Mouse (Mus musculus): ENCODE measurements around the gene Dcaf4. TPM values are rescaled to one million over a fixed set of nuclear protein-coding genes. Genes with fewer than 3 reads are reported as not detected.

Gene Dcaf4
- polyA plus RNA-seq, 1 experiment, result not detected

GRCm38 (mm10) chr12:83525822-83526544 lies 5.7 kb downstream of the Dcaf4 start:
- no peak for TF ChIP-seq CTCF (IDR thresholded peaks at IDR 0.05; ENCODE audit: insufficient read depth, low read depth, low read length)
- no peak for TF ChIP-seq POLR2A (IDR thresholded peaks at IDR 0.05; ENCODE audit: insufficient read depth, low read depth, low read length)
- Histone ChIP-seq H3K4me3 (ENCODE audit: insufficient read depth, low read depth, low read length) (no peak overlapping the region), H3K4me1 (ENCODE audit: control insufficient read depth, insufficient read depth, low read length) (peaks cover 27% of the 10 kb centered on the region), H3K27ac (ENCODE audit: insufficient read depth, low read depth, low read length) (no peak overlapping the region)
- 76% methylated on average over 18 of the region's 18 CpGs for WGBS

- no peak for TF ChIP-seq CTCF (IDR thresholded peaks at IDR 0.05; ENCODE audit: insufficient read depth, low read depth, low read length)
- no peak for TF ChIP-seq POLR2A (IDR thresholded peaks at IDR 0.05; ENCODE audit: insufficient read depth, low read depth, low read length)
- no peak overlapping the region for H3K27ac ChIP-seq (ENCODE audit: insufficient read depth, low read depth, low read length)
- peaks cover 20% of the 10 kb centered on the region for H3K4me1 ChIP-seq (ENCODE audit: control insufficient read depth, insufficient read depth, low read length)
- WGBS, result 85% methylated on average over 6 of the region's 6 CpGs
- H3K4me3 ChIP-seq (ENCODE audit: insufficient read depth, low read depth, low read length), result no peak overlapping the region
These were observed 7.5 kb downstream of the Dcaf4 start for GRCm38 (mm10) chr12:83527816-83528215.

- Histone ChIP-seq H3K4me3 (ENCODE audit: insufficient read depth, low read depth, low read length) (no peak overlapping the region), H3K4me1 (ENCODE audit: control insufficient read depth, insufficient read depth, low read length) (peaks cover 16% of the 10 kb centered on the region), H3K27ac (ENCODE audit: insufficient read depth, low read depth, low read length) (no peak overlapping the region)
- TF ChIP-seq POLR2A (IDR thresholded peaks at IDR 0.05; ENCODE audit: insufficient read depth, low read depth, low read length), result no peak
- TF ChIP-seq CTCF (IDR thresholded peaks at IDR 0.05; ENCODE audit: insufficient read depth, low read depth, low read length), result no peak
- WGBS, result 96% methylated on average over 5 of the region's 5 CpGs
These were observed 8.4 kb downstream of the Dcaf4 start for GRCm38 (mm10) chr12:83528665-83529064.

- H3K27ac ChIP-seq (ENCODE audit: insufficient read depth, low read depth, low read length), result no peak overlapping the region
- H3K4me1 ChIP-seq (ENCODE audit: control insufficient read depth, insufficient read depth, low read length), result peaks cover 15% of the 10 kb centered on the region
- H3K4me3 ChIP-seq (ENCODE audit: insufficient read depth, low read depth, low read length), result no peak overlapping the region
- WGBS, result 96% methylated on average over 6 of the region's 6 CpGs
- TF ChIP-seq CTCF (IDR thresholded peaks at IDR 0.05; ENCODE audit: insufficient read depth, low read depth, low read length) (no peak), POLR2A (IDR thresholded peaks at IDR 0.05; ENCODE audit: insufficient read depth, low read depth, low read length) (no peak)
These were observed 11.7 kb downstream of the Dcaf4 start for GRCm38 (mm10) chr12:83531992-83532391.

GRCm38 (mm10) chr12:83532966-83533365 lies 12.7 kb downstream of the Dcaf4 start:
- no peak overlapping the region for H3K27ac ChIP-seq (ENCODE audit: insufficient read depth, low read depth, low read length)
- 73% methylated on average over 3 of the region's 3 CpGs for WGBS
- H3K4me1 ChIP-seq (ENCODE audit: control insufficient read depth, insufficient read depth, low read length), result peaks cover 11% of the 10 kb centered on the region
- TF ChIP-seq CTCF (IDR thresholded peaks at IDR 0.05; ENCODE audit: insufficient read depth, low read depth, low read length) (no peak), POLR2A (IDR thresholded peaks at IDR 0.05; ENCODE audit: insufficient read depth, low read depth, low read length) (no peak)
- H3K4me3 ChIP-seq (ENCODE audit: insufficient read depth, low read depth, low read length), result no peak overlapping the region

GRCm38 (mm10) chr12:83534190-83534589 lies 13.9 kb downstream of the Dcaf4 start:
- Histone ChIP-seq H3K4me1 (ENCODE audit: control insufficient read depth, insufficient read depth, low read length) (peaks cover 11% of the 10 kb centered on the region), H3K27ac (ENCODE audit: insufficient read depth, low read depth, low read length) (no peak overlapping the region), H3K4me3 (ENCODE audit: insufficient read depth, low read depth, low read length) (no peak overlapping the region)
- no peak for TF ChIP-seq CTCF (IDR thresholded peaks at IDR 0.05; ENCODE audit: insufficient read depth, low read depth, low read length)
- no peak for TF ChIP-seq POLR2A (IDR thresholded peaks at IDR 0.05; ENCODE audit: insufficient read depth, low read depth, low read length)
- WGBS, result 61% methylated on average over 3 of the region's 3 CpGs

- TF ChIP-seq CTCF (IDR thresholded peaks at IDR 0.05; ENCODE audit: insufficient read depth, low read depth, low read length) (no peak), POLR2A (IDR thresholded peaks at IDR 0.05; ENCODE audit: insufficient read depth, low read depth, low read length) (no peak)
- 74% methylated on average over 11 of the region's 11 CpGs for WGBS
- Histone ChIP-seq H3K27ac (ENCODE audit: insufficient read depth, low read depth, low read length) (no peak overlapping the region), H3K4me3 (ENCODE audit: insufficient read depth, low read depth, low read length) (no peak overlapping the region), H3K4me1 (ENCODE audit: control insufficient read depth, insufficient read depth, low read length) (peaks cover 11% of the 10 kb centered on the region)
These were observed 15.2 kb downstream of the Dcaf4 start for GRCm38 (mm10) chr12:83535428-83535827.

- 28% methylated on average over 9 of the region's 9 CpGs for WGBS
- TF ChIP-seq CTCF (IDR thresholded peaks at IDR 0.05; ENCODE audit: insufficient read depth, low read depth, low read length) (no peak), POLR2A (IDR thresholded peaks at IDR 0.05; ENCODE audit: insufficient read depth, low read depth, low read length) (no peak)
- H3K4me3 ChIP-seq (ENCODE audit: insufficient read depth, low read depth, low read length), result no peak overlapping the region
- no peak overlapping the region for H3K27ac ChIP-seq (ENCODE audit: insufficient read depth, low read depth, low read length)
- peaks cover 11% of the 10 kb centered on the region for H3K4me1 ChIP-seq (ENCODE audit: control insufficient read depth, insufficient read depth, low read length)
These were observed 15.8 kb downstream of the Dcaf4 start for GRCm38 (mm10) chr12:83536039-83536438.

- WGBS, result 38% methylated on average over 7 of the region's 7 CpGs
- Histone ChIP-seq H3K4me1 (ENCODE audit: control insufficient read depth, insufficient read depth, low read length) (peaks cover 6% of the 10 kb centered on the region), H3K4me3 (ENCODE audit: insufficient read depth, low read depth, low read length) (no peak overlapping the region), H3K27ac (ENCODE audit: insufficient read depth, low read depth, low read length) (peak overlapping the region; percentile 67)
- no peak for TF ChIP-seq POLR2A (IDR thresholded peaks at IDR 0.05; ENCODE audit: insufficient read depth, low read depth, low read length)
- no peak for TF ChIP-seq CTCF (IDR thresholded peaks at IDR 0.05; ENCODE audit: insufficient read depth, low read depth, low read length)
These were observed 23.7 kb downstream of the Dcaf4 start for GRCm38 (mm10) chr12:83543997-83544396.

Measured in olfactory bulb, adult 2 months (tissue).